Mouse (Mus musculus): ENCODE measurements around the gene Fam131c.

DNA sequence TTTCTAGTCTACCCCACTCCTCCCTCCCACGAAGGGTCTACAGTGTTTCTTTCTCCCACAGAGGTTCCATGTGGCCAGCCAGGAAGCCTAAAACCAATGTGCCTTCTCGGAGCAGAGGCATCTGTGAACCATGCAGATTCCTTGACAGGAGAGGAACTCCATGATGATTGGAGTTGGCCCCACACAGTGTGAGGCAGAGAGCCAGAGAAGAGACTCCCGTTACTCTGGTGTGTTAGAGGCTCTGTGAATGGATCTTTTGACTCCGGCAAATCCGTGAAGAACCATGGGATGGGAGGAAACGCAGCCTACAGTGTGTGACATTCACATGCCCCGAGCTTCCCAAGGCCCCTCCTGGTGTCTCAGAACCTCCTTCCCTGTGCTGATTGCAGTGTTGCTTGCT, 24.5 kb upstream of the Fam131c start:
- no peak for TF ChIP-seq CTCF (IDR thresholded peaks at IDR 0.05)
- TF ChIP-seq POLR2A (IDR thresholded peaks at IDR 0.05; ENCODE audit: insufficient read depth, low read depth, low read length) = no peak
- TF ChIP-seq EP300 (IDR thresholded peaks at IDR 0.05; ENCODE audit: insufficient read depth, low read depth, low read length) = no peak
